Mouse (Mus musculus) adrenal gland, postnatal 4 days (tissue): Measurements from ENCODE around the gene Cnksr3. TPM values are rescaled to one million over a fixed set of nuclear protein-coding genes. Genes with fewer than 3 reads are reported as not detected.

Experiments
- DNase-seq, 2 experiments: peaks; one replicate each; pipeline ENCODE4 v3.0.0; 2021 to 2022; ENCODE audit warnings: low spot score in 2 of 2, mixed read lengths in 2 of 2
- long read RNA-seq, 2 experiments: library from polyadenylated mRNA; stranded (forward); transcript quantifications; one replicate each; pipeline ENCODE4 v2.0.0; 2021
- total RNA-seq, 2 experiments: library from RNA; stranded (reverse); gene quantifications; 2 replicates each; pipeline ENCODE4 v1.2.3; 2021

The Cnksr3 gene
- 10 to 100 TPM; 18.1 to 21.3 TPM for total RNA-seq
- long read RNA-seq, experiment 1, transcript Cnksr3-201 (13 exons, 3,447 nt): major isoform, 8 of 15 reads
- long read RNA-seq, experiment 1, partial matches to known transcripts: 1 of 15 reads
- long read RNA-seq, experiment 1, other reads (novel, unspliced or antisense): 6 of 15 reads
- long read RNA-seq, experiment 2, transcript Cnksr3-201 (13 exons, 3,447 nt): major isoform, 15 of 31 reads
- long read RNA-seq, experiment 2, partial matches to known transcripts: 5 of 31 reads
- long read RNA-seq, experiment 2, other reads (novel, unspliced or antisense): 11 of 31 reads

- DNase-seq: peak; percentile 82 to 91
Measured at GRCm38 (mm10) chr10:7211696-7212482, at the start of gene Cnksr3. TSS of gene Cnksr3 (minus strand) at chr10:7212237.

GRCm38 (mm10) chr10:7260166-7261108 is 48.4 kb upstream of the Cnksr3 start:
- no peak for DNase-seq

- DNase-seq: no peak
Measured at GRCm38 (mm10) chr10:7258607-7259006, 46.6 kb upstream of the Cnksr3 start.

GRCm38 (mm10) chr10:7250455-7250854 is 38.4 kb upstream of the Cnksr3 start:
- DNase-seq: no peak

GRCm38 (mm10) chr10:7234601-7235000 is 22.6 kb upstream of the Cnksr3 start:
- DNase-seq: no peak

- DNase-seq: no peak
Measured at GRCm38 (mm10) chr10:7217551-7218127, 5.6 kb upstream of the Cnksr3 start.

- no peak for DNase-seq
Measured at GRCm38 (mm10) chr10:7214718-7215117, 2.7 kb upstream of the Cnksr3 start.

GRCm38 (mm10) chr10:7213066-7213630 is 1.1 kb upstream of the Cnksr3 start:
- DNase-seq: no peak

GRCm38 (mm10) chr10:7212537-7212936 is 500 bp upstream of the Cnksr3 start:
- no peak for DNase-seq

- DNase-seq: peak; percentile 34 to 66
Measured at GRCm38 (mm10) chr10:7210991-7211695, 894 bp downstream of the Cnksr3 start.

- no peak for DNase-seq
Measured at GRCm38 (mm10) chr10:7209691-7210455, 2.2 kb downstream of the Cnksr3 start.

GRCm38 (mm10) chr10:7208859-7209441 is 3.1 kb downstream of the Cnksr3 start:
- no peak for DNase-seq

- DNase-seq: no peak
Measured at GRCm38 (mm10) chr10:7207301-7207700, 4.7 kb downstream of the Cnksr3 start.

- DNase-seq: no peak
Measured at GRCm38 (mm10) chr10:7206571-7206970, 5.5 kb downstream of the Cnksr3 start.

GRCm38 (mm10) chr10:7205576-7205975 is 6.5 kb downstream of the Cnksr3 start:
- DNase-seq: no peak

GRCm38 (mm10) chr10:7204953-7205352 is 7.1 kb downstream of the Cnksr3 start:
- DNase-seq: no peak

GRCm38 (mm10) chr10:7202576-7202975 is 9.5 kb downstream of the Cnksr3 start:
- DNase-seq: no peak

GRCm38 (mm10) chr10:7200665-7201064 is 11.4 kb downstream of the Cnksr3 start:
- no peak for DNase-seq

GRCm38 (mm10) chr10:7198201-7198600 is 13.8 kb downstream of the Cnksr3 start:
- no peak for DNase-seq
